Mouse (Mus musculus) MEL (cell line): ENCODE results near the gene Dyrk1a. TPM values are rescaled to one million over a fixed set of nuclear protein-coding genes. Genes with fewer than 3 reads are reported as not detected.

Experiments used
- DNase-seq: peaks from one replicate; pipeline ENCODE4 v3.0.0; 2011; ENCODE audit warnings: low read depth, low spot score
- H3K27ac ChIP-seq: 2 replicates; pipeline ENCODE4 v1.5.1; 2012; ENCODE audit warnings: low read depth, mild to moderate bottlenecking, control low read depth, low read length, moderate library complexity; ENCODE audit not compliant: control insufficient read depth
- H3K27me3 ChIP-seq, 2 experiments: fragments of 150-350 bp in 1 of 2; sonication (generic) in 1 of 2; 2 replicates each; pipeline ENCODE4 v1.6.1; 2012; ENCODE audit warnings: low read length in 2 of 2, mild to moderate bottlenecking in 2 of 2, improper control_type of control experiment in 1 of 2, moderate library complexity in 1 of 2; ENCODE audit not compliant: insufficient read depth in 2 of 2, control insufficient read depth in 1 of 2
- H3K36me3 ChIP-seq, 2 experiments: 2 replicates each; pipeline ENCODE4 v1.6.1; 2012 to 2014; ENCODE audit warnings: low read length in 2 of 2, improper control_type of control experiment in 1 of 2, inconsistent platforms in 1 of 2, mild to moderate bottlenecking in 1 of 2; ENCODE audit not compliant: insufficient read depth in 2 of 2, control insufficient read depth in 1 of 2
- H3K4me1 ChIP-seq, 2 experiments: fragments of 150-350 bp in 1 of 2; sonication (generic) in 1 of 2; 2 replicates each; pipeline ENCODE4 v1.6.1; 2012; ENCODE audit warnings: low read length in 2 of 2, improper control_type of control experiment in 1 of 2, mild to moderate bottlenecking in 1 of 2; ENCODE audit not compliant: insufficient read depth in 2 of 2, control insufficient read depth in 1 of 2
- H3K4me3 ChIP-seq, 2 experiments: fragments of 150-350 bp in 1 of 2; sonication (generic) in 1 of 2; 2 replicates each; pipeline ENCODE4 v1.5.1; 2012; ENCODE audit warnings: low read depth in 2 of 2, low read length in 2 of 2, mild to moderate bottlenecking in 2 of 2, moderate library complexity in 2 of 2, control low read depth in 1 of 2, improper control_type of control experiment in 1 of 2; ENCODE audit not compliant: control insufficient read depth in 1 of 2, insufficient read depth in 1 of 2
- H3K79me2 ChIP-seq: 2 replicates; pipeline ENCODE4 v1.6.1; 2012; ENCODE audit warnings: mild to moderate bottlenecking, low read length, moderate library complexity; ENCODE audit not compliant: control insufficient read depth, poor library complexity, insufficient read depth
- H3K9ac ChIP-seq: 2 replicates; pipeline ENCODE4 v1.6.1; 2012; ENCODE audit warnings: low read depth, mild to moderate bottlenecking, control low read depth, low read length, moderate library complexity; ENCODE audit not compliant: control insufficient read depth, poor library complexity, severe bottlenecking
- H3K9me3 ChIP-seq: fragments of 150-350 bp; sonication (generic); replicated peaks from 2 replicates; pipeline ENCODE4 v1.6.1; 2012; ENCODE audit warnings: mild to moderate bottlenecking, low read length, improper control_type of control experiment, moderate library complexity; ENCODE audit not compliant: insufficient read depth
- BHLHE40 ChIP-seq: IDR thresholded peaks from 2 replicates; pipeline ENCODE4 v1.6.1; 2012; ENCODE audit warnings: low read depth, mild to moderate bottlenecking, inconsistent platforms, low read length, improper control_type of control experiment, borderline replicate concordance
- CHD2 ChIP-seq: IDR thresholded peaks from 2 replicates; pipeline ENCODE4 v1.6.1; 2011; ENCODE audit warnings: low read length, improper control_type of control experiment
- E2F4 ChIP-seq: IDR thresholded peaks from 2 replicates; pipeline ENCODE4 v1.6.1; 2011; ENCODE audit warnings: low read depth, low read length, improper control_type of control experiment, borderline replicate concordance
- ELF1 ChIP-seq: IDR thresholded peaks from 2 replicates; pipeline ENCODE4 v1.6.1; 2014; ENCODE audit warnings: low read depth, mild to moderate bottlenecking, inconsistent platforms, low read length, improper control_type of control experiment, moderate library complexity
- EP300 ChIP-seq, 2 experiments: IDR thresholded peaks; 2 replicates each; pipeline ENCODE4 v1.6.1; 2011; ENCODE audit warnings: improper control_type of control experiment in 2 of 2, low read length in 2 of 2, low read depth in 1 of 2, mild to moderate bottlenecking in 1 of 2
- GABPA ChIP-seq: IDR thresholded peaks from 2 replicates; pipeline ENCODE4 v1.6.1; 2012; ENCODE audit warnings: low read depth, mild to moderate bottlenecking, inconsistent platforms, low read length, improper control_type of control experiment, moderate library complexity
- HCFC1 ChIP-seq: IDR thresholded peaks from 2 replicates; pipeline ENCODE4 v1.6.1; 2012; ENCODE audit warnings: low read depth, mild to moderate bottlenecking, inconsistent platforms, low read length, improper control_type of control experiment, moderate library complexity
- JUND ChIP-seq: IDR thresholded peaks from 2 replicates; pipeline ENCODE4 v1.6.1; 2011; ENCODE audit warnings: low read depth, mild to moderate bottlenecking, improper control_type of control experiment, low read length
- KAT2A ChIP-seq: conservative IDR thresholded peaks from 2 replicates; pipeline ENCODE4 v1.6.1; 2012; ENCODE audit warnings: low read depth, low read length, improper control_type of control experiment, inconsistent platforms
- MAFK ChIP-seq: IDR thresholded peaks from 2 replicates; pipeline ENCODE4 v1.6.1; 2011; ENCODE audit warnings: low read depth, mild to moderate bottlenecking, low read length, improper control_type of control experiment, borderline replicate concordance
- MAZ ChIP-seq: IDR thresholded peaks from 2 replicates; pipeline ENCODE4 v1.6.1; 2012; ENCODE audit warnings: low read depth, mild to moderate bottlenecking, inconsistent platforms, low read length, improper control_type of control experiment
- MEF2A ChIP-seq: IDR thresholded peaks from 2 replicates; pipeline ENCODE4 v1.6.1; 2014; ENCODE audit warnings: low read depth, mild to moderate bottlenecking, inconsistent platforms, low read length, improper control_type of control experiment; ENCODE audit not compliant: poor library complexity, insufficient replicate concordance, severe bottlenecking; ENCODE audit errors: extremely low read depth
- MXI1 ChIP-seq: IDR thresholded peaks from 2 replicates; pipeline ENCODE4 v1.6.1; 2011; ENCODE audit warnings: mild to moderate bottlenecking, low read depth, low read length, improper control_type of control experiment
- POLR2A ChIP-seq, 2 experiments: IDR thresholded peaks; 2 replicates each; pipeline ENCODE4 v1.6.1; 2011 to 2012; ENCODE audit warnings: low read length in 2 of 2, mild to moderate bottlenecking in 2 of 2, control low read depth in 1 of 2, improper control_type of control experiment in 1 of 2, low read depth in 1 of 2, moderate library complexity in 1 of 2; ENCODE audit not compliant: control insufficient read depth in 1 of 2, insufficient read depth in 1 of 2, poor library complexity in 1 of 2
- POLR2AphosphoS2 ChIP-seq: IDR thresholded peaks from 2 replicates; pipeline ENCODE4 v1.6.1; 2011; ENCODE audit warnings: low read length, improper control_type of control experiment
- POLR2AphosphoS5 ChIP-seq: IDR thresholded peaks from 2 replicates; pipeline ENCODE4 v1.6.1; 2012; ENCODE audit warnings: low read depth, borderline replicate concordance, mild to moderate bottlenecking, inconsistent platforms, low read length, moderate library complexity, mixed read lengths
- SIN3A ChIP-seq: IDR thresholded peaks from 2 replicates; pipeline ENCODE4 v1.6.1; 2012; ENCODE audit warnings: low read length, improper control_type of control experiment, inconsistent platforms
- TAL1 ChIP-seq: IDR thresholded peaks from 2 replicates; pipeline ENCODE4 v1.6.1; 2012; ENCODE audit warnings: mild to moderate bottlenecking, inconsistent platforms, low read length, moderate library complexity, mixed read lengths
- UBTF ChIP-seq: IDR thresholded peaks from 2 replicates; pipeline ENCODE4 v1.6.1; 2012; ENCODE audit warnings: low read depth, mild to moderate bottlenecking, inconsistent platforms, low read length, improper control_type of control experiment, moderate library complexity, borderline replicate concordance; ENCODE audit not compliant: insufficient read depth
- USF1 ChIP-seq: IDR thresholded peaks from 2 replicates; pipeline ENCODE4 v1.6.1; 2014; ENCODE audit warnings: low read depth, mild to moderate bottlenecking, inconsistent platforms, low read length, improper control_type of control experiment, moderate library complexity
- USF2 ChIP-seq, 2 experiments: IDR thresholded peaks; 2 replicates each; pipeline ENCODE4 v1.6.1; 2011 to 2012; ENCODE audit warnings: improper control_type of control experiment in 2 of 2, low read length in 2 of 2, borderline replicate concordance in 1 of 2, inconsistent platforms in 1 of 2, low read depth in 1 of 2, mild to moderate bottlenecking in 1 of 2; ENCODE audit not compliant: insufficient read depth in 1 of 2
- ZKSCAN1 ChIP-seq: IDR thresholded peaks from 2 replicates; pipeline ENCODE4 v1.6.1; 2012; ENCODE audit warnings: low read depth, mild to moderate bottlenecking, inconsistent platforms, low read length, improper control_type of control experiment, moderate library complexity
- ZNF384 ChIP-seq: IDR thresholded peaks from 2 replicates; pipeline ENCODE4 v1.6.1; 2012; ENCODE audit warnings: low read depth, mild to moderate bottlenecking, inconsistent platforms, low read length, improper control_type of control experiment
- polyA plus RNA-seq, 2 experiments: library from polyadenylated mRNA; stranded (reverse) in 1 of 2; unstranded in 1 of 2; fragments of >175 nt in 1 of 2; fragments of >200 nt in 1 of 2; gene quantifications; 2 replicates each; pipeline versions ENCODE4 v1.2.1 to v1.2.4; 2012; ENCODE audit warnings: low replicate concordance in 2 of 2, low read depth in 1 of 2; ENCODE audit not compliant: insufficient read length in 2 of 2, insufficient read depth in 1 of 2, missing spikeins in 1 of 2
- total RNA-seq: library from RNA; depleted of rRNA; stranded (reverse); fragments of 300-350 nt; gene quantifications from 2 replicates; pipeline ENCODE4 v1.2.3, GENCODE M21; 2012

The Dyrk1a gene
- total and polyA plus RNA-seq, 3 experiments = 22.6 to 126 (median 34.7) TPM

- Histone ChIP-seq H3K36me3 (no peaks in the 10 kb centered on the region), H3K79me2 (no peaks in the 10 kb centered on the region), H3K4me3 (no peak overlapping the region), H3K4me1 (no peaks in the 10 kb centered on the region), H3K9me3 (no peaks in the 10 kb centered on the region), H3K27ac (no peak overlapping the region), H3K27me3 (no peaks in the 10 kb centered on the region; a peak in 2 of 4 replicates)
- TF ChIP-seq POLR2AphosphoS5 = no peak
- no peak for TF ChIP-seq SIN3A
- TF ChIP-seq BHLHE40 = no peak
- TF ChIP-seq EP300 (IDR thresholded peaks at IDR 0.05; ENCODE audit: low read depth in 1 of 2, low read length in 2 of 2) = no peak
- TF ChIP-seq MAFK = no peak
- TF ChIP-seq POLR2AphosphoS2 = no peak
- no peak for TF ChIP-seq ZKSCAN1
- TF ChIP-seq USF1 = no peak
- TF ChIP-seq, all 39 proteins: peak for 0
- DNase-seq = no peak
- no peak overlapping the region for H3K9ac ChIP-seq
Observed at GRCm38 (mm10) chr16:94721549-94722006, 151.8 kb downstream of the Dyrk1a start.

GRCm38 (mm10) chr16:94722936-94723335 is 153.1 kb downstream of the Dyrk1a start:
- Histone ChIP-seq H3K9ac (no peak overlapping the region), H3K4me3 (no peak overlapping the region), H3K79me2 (no peaks in the 10 kb centered on the region), H3K4me1 (no peaks in the 10 kb centered on the region), H3K27ac (no peak overlapping the region), H3K36me3 (no peaks in the 10 kb centered on the region), H3K9me3 (no peaks in the 10 kb centered on the region), H3K27me3 (no peaks in the 10 kb centered on the region; a peak in 1 of 4 replicates)
- TF ChIP-seq GABPA = no peak
- no peak for TF ChIP-seq EP300 (IDR thresholded peaks at IDR 0.05; ENCODE audit: low read depth in 1 of 2, low read length in 2 of 2)
- no peak for TF ChIP-seq JUND
- TF ChIP-seq USF2 (IDR thresholded peaks at IDR 0.05; ENCODE audit: borderline replicate concordance in 1 of 2, insufficient read depth in 1 of 2, low read depth in 1 of 2, low read length in 2 of 2) = no peak
- TF ChIP-seq ELF1 = no peak
- no peak for TF ChIP-seq KAT2A
- no peak for TF ChIP-seq TAL1
- TF ChIP-seq CHD2 = no peak
- TF ChIP-seq ZNF384 = no peak
- no peak for TF ChIP-seq POLR2AphosphoS5
- no peak for TF ChIP-seq POLR2AphosphoS2
- no peak for TF ChIP-seq E2F4
- no peak for TF ChIP-seq MEF2A
- no peak for TF ChIP-seq POLR2A (IDR thresholded peaks at IDR 0.05; ENCODE audit: control insufficient read depth in 1 of 2, insufficient read depth in 1 of 2, low read depth in 1 of 2, low read length in 2 of 2, poor library complexity in 1 of 2)
- no peak for TF ChIP-seq UBTF
- no peak for TF ChIP-seq MAZ
- TF ChIP-seq BHLHE40 = no peak
- TF ChIP-seq HCFC1 = no peak
- TF ChIP-seq MXI1 = no peak
- no peak for DNase-seq
